Mouse (Mus musculus) liver, embryonic 16.5 days (tissue): ENCODE measurements around the gene Prok1. TPM values are rescaled to one million over a fixed set of nuclear protein-coding genes. Genes with fewer than 3 reads are reported as not detected.

Source experiments
- ATAC-seq: fragments of 200-750 bp; cut with Nextera tagmentation; 2 replicates; pipeline ENCODE4 v1.8.0; 2017; ENCODE audit warnings: low read depth, mild to moderate bottlenecking, moderate number of reproducible peaks, moderate library complexity
- H3K27ac ChIP-seq: fragments of 300-500 bp; sonication (generic); 2 replicates; pipeline ENCODE4 v1.5.1; 2014; ENCODE audit warnings: mild to moderate bottlenecking, low read length
- H3K27me3 ChIP-seq: fragments of 300-500 bp; sonication (generic); 2 replicates; pipeline ENCODE4 v1.6.1; 2014; ENCODE audit warnings: low read depth, low read length, mixed read lengths; ENCODE audit not compliant: control insufficient read depth, insufficient read depth
- H3K36me3 ChIP-seq: fragments of 300-500 bp; sonication (generic); 2 replicates; pipeline ENCODE4 v1.6.1; 2014; ENCODE audit warnings: mild to moderate bottlenecking; ENCODE audit not compliant: control insufficient read depth, insufficient read depth
- H3K4me1 ChIP-seq: fragments of 300-500 bp; sonication (generic); 2 replicates; pipeline ENCODE4 v1.6.1; 2014; ENCODE audit warnings: low read depth, low read length, mixed read lengths; ENCODE audit not compliant: control insufficient read depth
- H3K4me2 ChIP-seq: fragments of 300-500 bp; sonication (generic); 2 replicates; pipeline ENCODE4 v1.6.1; 2014; ENCODE audit warnings: low read depth, low read length, mixed read lengths
- H3K4me3 ChIP-seq: fragments of 300-500 bp; sonication (generic); 2 replicates; pipeline ENCODE4 v1.5.1; 2014; ENCODE audit warnings: low read depth, mild to moderate bottlenecking, low read length
- H3K9ac ChIP-seq: fragments of 300-500 bp; sonication (generic); 2 replicates; pipeline ENCODE4 v1.6.1; 2014; ENCODE audit warnings: low read depth, low read length
- H3K9me3 ChIP-seq: fragments of 300-500 bp; sonication (generic); replicated peaks from 2 replicates; pipeline ENCODE4 v1.6.1; 2016; ENCODE audit warnings: low read length; ENCODE audit not compliant: control insufficient read depth
- WGBS: fragments of 180-500 bp; shearing (Covaris S2); extraction: QIAGEN DNeasy Blood & Tissue Kit; methylation state at CpG from one replicate; pipeline ENCODE4 v1.1.7; 2014; ENCODE audit not compliant: insufficient replicate concordance; 5-methylcytosine and 5-hydroxymethylcytosine counted together
- polyA plus RNA-seq: library from polyadenylated mRNA; unstranded; fragments of >200 nt; fragmentation: Nextera tagmentation; extraction: Ambion mirVana; gene quantifications from 2 replicates; pipeline ENCODE4 v1.2.1, GENCODE M21; 2015

Gene Prok1
- 0.05 and 0.06 TPM in 2 replicates for polyA plus RNA-seq

DNA sequence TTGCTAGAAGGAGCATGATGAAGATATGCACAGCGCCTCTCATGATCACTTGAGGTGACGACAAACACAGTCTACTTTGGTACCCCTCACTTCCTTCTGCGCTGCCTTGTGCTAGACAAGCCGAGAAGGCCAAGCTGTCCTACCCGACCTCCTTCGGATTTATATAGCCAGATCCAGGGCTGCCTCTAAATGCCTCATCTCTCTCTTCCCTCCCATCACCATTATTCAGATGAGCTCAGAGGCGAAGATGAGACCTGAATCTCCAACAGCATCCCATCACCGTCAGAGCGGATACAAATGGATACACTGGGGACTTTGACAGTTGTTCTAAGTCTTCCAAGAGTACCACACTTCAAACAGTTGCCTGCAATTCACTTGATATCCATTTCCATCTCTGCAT, at the start of gene Prok1:
TSS of gene Prok1 (minus strand) at position 101 of the 400 bp plus-strand sequence.
- Histone ChIP-seq H3K4me2 (no peak within 1 kb of the TSS), H3K4me1 (no peaks in the 10 kb centered on the region), H3K27ac (no peak within 1 kb of the TSS), H3K4me3 (no peak within 1 kb of the TSS), H3K27me3 (no peaks in the 10 kb centered on the region), H3K36me3 (no peaks in the 10 kb centered on the region), H3K9me3 (no peaks in the 10 kb centered on the region), H3K9ac (no peak within 1 kb of the TSS)
- WGBS = 72% methylated on average over 9 of the region's 9 CpGs
- no peak for ATAC-seq

- Histone ChIP-seq H3K4me1 (no peaks in the 10 kb centered on the region; the same call in 1 of the 2 replicates), H3K9me3 (no peaks in the 10 kb centered on the region), H3K4me2 (no peak overlapping the region), H3K27me3 (no peaks in the 10 kb centered on the region), H3K27ac (no peak overlapping the region), H3K4me3 (no peak overlapping the region), H3K36me3 (peaks cover 13% of the 10 kb centered on the region), H3K9ac (no peak overlapping the region)
- no peak for ATAC-seq
These were observed 47.8 kb upstream of the Prok1 start for GRCm38 (mm10) chr3:107287346-107287745.

- Histone ChIP-seq H3K4me3 (no peak overlapping the region), H3K4me1 (no peaks in the 10 kb centered on the region; the same call in 1 of the 2 replicates), H3K27ac (no peak overlapping the region), H3K4me2 (no peak overlapping the region), H3K27me3 (no peaks in the 10 kb centered on the region), H3K9ac (no peak overlapping the region), H3K9me3 (no peaks in the 10 kb centered on the region), H3K36me3 (peaks cover 15% of the 10 kb centered on the region)
- ATAC-seq = no peak
- 60% methylated on average over 2 of the region's 2 CpGs for WGBS
These were observed 46.6 kb upstream of the Prok1 start for GRCm38 (mm10) chr3:107286123-107286522.

GRCm38 (mm10) chr3:107278479-107279269, 39.2 kb upstream of the Prok1 start, which contains the start of gene Lamtor5:
Lamtor5 (plus strand) TSS chr3:107278858.
- Histone ChIP-seq H3K36me3 (peaks cover 13% of the 10 kb centered on the region), H3K4me3 (peak within 1 kb of the TSS; percentile 92), H3K27ac (0 out of 2 replicates have a peak within 1 kb of the TSS, but pooled peaks have one; percentile 28), H3K27me3 (no peaks in the 10 kb centered on the region), H3K9ac (peak within 1 kb of the TSS; percentile 83), H3K4me2 (peak within 1 kb of the TSS; percentile 78), H3K4me1 (peaks cover 13% of the 10 kb centered on the region), H3K9me3 (no peaks in the 10 kb centered on the region)
- ATAC-seq = peak; percentile 91
- WGBS = 3% methylated on average over 43 of the region's 43 CpGs

GRCm38 (mm10) chr3:107276626-107277025, 37.1 kb upstream of the Prok1 start:
- H3K27ac ChIP-seq = no peak overlapping the region
- peaks cover 17% of the 10 kb centered on the region for H3K4me1 ChIP-seq

DNA sequence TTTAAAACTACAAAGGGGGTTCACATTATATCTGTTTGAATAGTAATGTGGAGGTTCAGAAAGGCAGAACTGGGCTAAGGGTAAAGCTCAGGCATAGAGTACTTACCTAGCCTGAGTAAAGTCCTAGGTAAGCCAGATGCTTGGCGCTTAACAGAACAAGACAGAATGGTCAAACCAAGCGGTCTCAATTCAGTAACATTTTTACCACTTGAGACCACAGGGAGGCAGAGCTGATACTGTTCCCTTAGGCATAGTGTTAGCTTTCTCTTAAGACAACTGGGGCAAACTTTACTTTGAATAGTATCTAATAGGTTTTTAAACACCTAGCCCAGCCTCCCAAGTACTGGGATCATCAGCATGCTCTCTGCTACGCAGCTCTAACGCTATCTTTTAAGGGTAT, 36.5 kb upstream of the Prok1 start:
- H3K9me3 ChIP-seq = no peaks in the 10 kb centered on the region
- no peak overlapping the region for H3K27ac ChIP-seq
- H3K27me3 ChIP-seq = no peaks in the 10 kb centered on the region
- H3K4me3 ChIP-seq = no peak overlapping the region
- no peak overlapping the region for H3K4me2 ChIP-seq
- no peak for ATAC-seq
- no peak overlapping the region for H3K9ac ChIP-seq
- WGBS = 44% methylated on average over 4 of the region's 4 CpGs
- H3K36me3 ChIP-seq = no peaks in the 10 kb centered on the region
- H3K4me1 ChIP-seq = peaks cover 17% of the 10 kb centered on the region

More at GRCm38 (mm10) chr3:107276626-107277025, 37.1 kb upstream of the Prok1 start:
- H3K4me2 ChIP-seq = no peak overlapping the region
- no peaks in the 10 kb centered on the region for H3K27me3 ChIP-seq
- no peaks in the 10 kb centered on the region for H3K9me3 ChIP-seq
- no peak overlapping the region for H3K9ac ChIP-seq
- no peak overlapping the region for H3K4me3 ChIP-seq
- no peak for ATAC-seq
- no peaks in the 10 kb centered on the region for H3K36me3 ChIP-seq
- WGBS = 61% methylated on average over 3 of the region's 3 CpGs

GRCm38 (mm10) chr3:107275351-107275750, 35.8 kb upstream of the Prok1 start:
- no peaks in the 10 kb centered on the region for H3K27me3 ChIP-seq
- H3K27ac ChIP-seq = no peak overlapping the region
- H3K9me3 ChIP-seq = no peaks in the 10 kb centered on the region
- ATAC-seq = no peak
- no peak overlapping the region for H3K4me2 ChIP-seq
- no peaks in the 10 kb centered on the region for H3K36me3 ChIP-seq
- H3K4me3 ChIP-seq = no peak overlapping the region
- peaks cover 15% of the 10 kb centered on the region for H3K4me1 ChIP-seq
- 44% methylated on average over 5 of the region's 5 CpGs for WGBS
- H3K9ac ChIP-seq = no peak overlapping the region

DNA sequence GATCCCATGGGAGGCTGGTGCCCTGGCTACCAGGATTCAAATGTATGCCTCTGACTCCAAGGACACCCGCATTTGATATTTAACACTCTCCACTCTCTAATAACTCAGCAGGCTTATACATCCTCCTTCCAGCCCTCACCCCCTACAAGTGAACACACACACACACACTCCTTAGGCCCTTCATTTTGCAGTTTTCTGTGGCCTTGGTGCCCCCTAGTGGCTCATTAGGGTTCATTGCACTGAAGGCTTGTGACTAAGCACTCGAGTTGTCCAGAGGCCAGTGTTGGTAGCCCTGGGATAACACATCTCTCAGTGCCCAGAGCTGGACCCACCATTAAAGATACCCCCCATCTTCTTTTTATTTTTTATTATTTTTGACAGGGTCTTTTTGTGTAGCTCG, 34.3 kb upstream of the Prok1 start:
- Histone ChIP-seq H3K9me3 (no peaks in the 10 kb centered on the region), H3K4me2 (no peak overlapping the region)
- ATAC-seq = peak; percentile 50

DNA sequence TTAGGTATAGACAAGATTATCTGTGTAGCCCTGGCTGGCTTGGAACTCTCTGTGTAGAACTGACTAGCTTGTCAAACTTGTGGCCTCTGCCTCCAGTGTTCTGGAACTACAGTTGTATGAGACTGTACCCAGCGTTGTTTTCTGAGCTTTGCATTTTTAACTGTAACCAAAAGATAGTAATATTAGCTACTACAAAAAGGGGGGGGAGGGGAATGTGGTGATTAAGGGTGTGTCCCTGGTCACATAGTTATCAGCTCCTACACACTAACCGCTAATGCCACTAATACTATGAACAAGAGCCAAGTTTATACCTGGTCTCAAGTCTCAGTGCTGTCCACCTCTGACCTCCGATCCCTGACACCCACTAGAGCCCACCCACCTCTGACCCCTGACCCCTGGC, 32.9 kb upstream of the Prok1 start:
- no peak for ATAC-seq
- 38% methylated on average over 3 of the region's 3 CpGs for WGBS
- no peak overlapping the region for H3K9ac ChIP-seq

More for the DNA sequence above, 34.3 kb upstream of the Prok1 start:
- 8% methylated on average over 3 of the region's 3 CpGs for WGBS
- no peaks in the 10 kb centered on the region for H3K36me3 ChIP-seq
- H3K4me3 ChIP-seq = no peak overlapping the region
- peaks cover 9% of the 10 kb centered on the region for H3K4me1 ChIP-seq
- H3K9ac ChIP-seq = no peak overlapping the region
- H3K27ac ChIP-seq = no peak overlapping the region
- H3K27me3 ChIP-seq = no peaks in the 10 kb centered on the region

More for the DNA sequence above, 32.9 kb upstream of the Prok1 start:
- Histone ChIP-seq H3K4me3 (no peak overlapping the region), H3K36me3 (no peaks in the 10 kb centered on the region), H3K4me2 (no peak overlapping the region), H3K4me1 (peaks cover 4% of the 10 kb centered on the region), H3K27me3 (no peaks in the 10 kb centered on the region), H3K9me3 (no peaks in the 10 kb centered on the region), H3K27ac (no peak overlapping the region)
